Mouse (Mus musculus): Measurements from ENCODE around the gene Fgfr2.

DNA sequence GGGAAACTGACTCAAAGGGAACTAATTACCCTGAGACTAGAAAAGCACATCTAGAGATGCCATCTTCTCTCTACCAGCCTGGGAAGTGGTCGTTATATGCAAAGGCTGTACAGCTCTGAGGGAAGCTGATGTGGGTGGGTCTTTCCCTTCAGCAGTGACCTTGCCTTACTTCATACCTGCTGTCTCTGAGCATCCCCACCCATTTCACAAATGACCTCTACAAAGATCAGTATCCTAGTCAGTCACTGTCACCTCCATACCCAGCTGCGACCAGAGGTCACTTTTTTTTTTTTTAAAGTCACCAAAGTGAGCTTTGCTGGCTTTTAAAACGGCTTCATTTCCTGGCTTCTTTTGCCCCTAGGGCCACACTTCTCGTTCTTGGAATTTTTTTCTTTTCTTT, 2869.9 kb downstream of the Fgfr2 start:
- TF ChIP-seq HCFC1 (IDR thresholded peaks at IDR 0.05; ENCODE audit: borderline replicate concordance, insufficient read depth, low read length) (no peak), CHD2 (IDR thresholded peaks at IDR 0.05; ENCODE audit: low read depth, low read length) (no peak)
